Mouse (Mus musculus): ENCODE measurements around the gene Aktip. TPM values are rescaled to one million over a fixed set of nuclear protein-coding genes. Genes with fewer than 3 reads are reported as not detected.

Aktip gene
- polyA plus RNA-seq (2017; shearing (Covaris generic)), result 15.3 TPM

DNA sequence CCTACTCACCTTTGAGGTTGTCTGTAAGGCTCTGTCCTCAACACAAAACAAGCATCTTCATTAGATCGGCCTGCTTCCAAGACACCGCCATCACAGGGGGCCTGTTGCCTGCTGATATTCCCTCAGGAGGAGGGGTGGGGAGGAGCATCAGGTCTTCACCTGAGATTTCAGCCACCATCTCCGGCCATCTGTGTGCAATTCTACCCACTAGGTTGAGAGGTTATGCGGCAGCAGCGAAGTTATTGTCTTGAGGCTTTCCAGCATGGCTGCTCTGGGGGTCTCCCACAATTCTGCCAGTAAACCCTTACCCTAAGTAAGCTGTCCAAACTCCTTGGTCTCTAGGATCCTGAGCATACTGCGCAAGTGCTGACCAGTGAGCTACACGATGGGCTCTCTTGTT lies at the start of gene Aktip:
Gene Aktip, minus strand, starts transcription at position 101 of the 400 bp plus-strand sequence.

DNA sequence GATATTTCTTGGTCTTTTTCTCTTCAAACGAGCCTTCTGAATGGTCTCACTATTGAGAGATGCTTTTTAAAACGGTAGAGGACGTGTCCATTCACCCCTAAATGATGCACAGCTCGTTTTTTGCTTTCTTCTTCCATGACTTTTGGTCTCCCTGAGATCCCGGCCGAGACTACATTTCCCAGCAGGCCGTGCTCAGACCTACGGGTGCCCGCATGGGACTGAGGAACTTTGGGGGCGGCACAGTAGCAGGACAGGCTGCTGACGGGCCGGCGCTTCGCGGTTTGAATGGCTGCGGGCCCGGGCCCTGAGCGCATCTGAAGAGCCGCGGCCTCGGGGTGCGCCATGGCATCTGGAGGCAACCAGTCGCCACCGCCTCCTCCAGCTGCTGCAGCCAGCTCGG lies 129.9 kb downstream of the Aktip start, which contains the start of gene Rbl2:
Gene Rbl2, plus strand, starts transcription at position 224 of the 400 bp plus-strand sequence.

Other genes with a start within 250 kb of the Aktip start
- 88.0 TPM for gene Rbl2, start 129.9 kb downstream of the Aktip start, polyA plus RNA-seq (2017; shearing (Covaris generic))
- 3.7 TPM for gene Rpgrip1l, start 113.3 kb upstream of the Aktip start, polyA plus RNA-seq (2017; shearing (Covaris generic))
- gene Fto, start 113.5 kb upstream of the Aktip start, polyA plus RNA-seq (2017; shearing (Covaris generic)), result 62.7 TPM

Measured in effector memory CD4-positive, alpha-beta T cell, adult 5 months (primary cell).